Mouse (Mus musculus): Measurements from ENCODE around the gene Ift43.

- TF ChIP-seq CTCF (conservative IDR thresholded peaks at IDR 0.05; ENCODE audit: low read length), result no peak
- no peak for TF ChIP-seq POU5F1 (IDR thresholded peaks at IDR 0.05; ENCODE audit: borderline replicate concordance, low read length)
Observed at GRCm38 (mm10) chr12:86082481-86083012, at the start of gene Ift43.
